Mouse (Mus musculus) myocyte (in vitro differentiated cells): ENCODE results near the gene Akr7a5. TPM values are rescaled to one million over a fixed set of nuclear protein-coding genes. Genes with fewer than 3 reads are reported as not detected.

Experiments used
- H3K27me3 ChIP-seq: one replicate; pipeline ENCODE4 v1.6.1; 2011; ENCODE audit not compliant: control insufficient read depth, insufficient read depth, insufficient read length
- H3K36me3 ChIP-seq: one replicate; pipeline ENCODE4 v1.6.1; 2011; ENCODE audit not compliant: control insufficient read depth, insufficient read depth
- H3K4me2 ChIP-seq: one replicate; pipeline ENCODE4 v1.6.1; 2011; ENCODE audit warnings: low read depth, control low read depth
- H3K4me3 ChIP-seq: one replicate; pipeline ENCODE4 v1.5.1; 2011; ENCODE audit warnings: mild to moderate bottlenecking, control low read depth, moderate library complexity
- H3K79me2 ChIP-seq: one replicate; pipeline ENCODE4 v1.6.1; 2011; ENCODE audit not compliant: control insufficient read depth, insufficient read depth
- H3ac ChIP-seq: one replicate; pipeline ENCODE4 v1.6.1; 2011; ENCODE audit not compliant: control insufficient read depth, insufficient read length
- CEBPB ChIP-seq: IDR thresholded peaks from 2 replicates; pipeline ENCODE4 v1.6.1; 2011; ENCODE audit warnings: mild to moderate bottlenecking, moderate library complexity; ENCODE audit not compliant: poor library complexity, insufficient read depth, severe bottlenecking
- E2F4 ChIP-seq: IDR thresholded peaks from one replicate; pipeline ENCODE4 v1.6.1; 2011; ENCODE audit warnings: mild to moderate bottlenecking, control low read depth, moderate library complexity; ENCODE audit not compliant: insufficient read depth
- MAX ChIP-seq: IDR thresholded peaks from one replicate; pipeline ENCODE4 v1.6.1; 2011; ENCODE audit warnings: low read depth, mild to moderate bottlenecking, control low read depth
- MYOD1 ChIP-seq, 3 experiments: IDR thresholded peaks; one replicate each; pipeline ENCODE4 v1.6.1; 2011; ENCODE audit warnings: control low read depth in 2 of 3, low read depth in 2 of 3, mild to moderate bottlenecking in 2 of 3, moderate library complexity in 1 of 3; ENCODE audit not compliant: insufficient read length in 2 of 3, control insufficient read depth in 1 of 3
- POLR2A ChIP-seq: IDR thresholded peaks from one replicate; pipeline ENCODE4 v1.6.1; 2011; ENCODE audit warnings: low read depth, mild to moderate bottlenecking, control low read depth, moderate library complexity; ENCODE audit not compliant: insufficient read length
- POLR2AphosphoS2 ChIP-seq: IDR thresholded peaks from one replicate; pipeline ENCODE4 v1.6.1; 2011; ENCODE audit warnings: low read depth, control low read depth; ENCODE audit not compliant: insufficient read length
- SRF ChIP-seq: IDR thresholded peaks from one replicate; pipeline ENCODE4 v1.6.1; 2011; ENCODE audit warnings: low read depth; ENCODE audit not compliant: control insufficient read depth, insufficient read length
- TCF12 ChIP-seq: IDR thresholded peaks from one replicate; pipeline ENCODE4 v1.6.1; 2011; ENCODE audit warnings: mild to moderate bottlenecking, control low read depth; ENCODE audit not compliant: poor library complexity, insufficient read depth, severe bottlenecking
- TCF3 ChIP-seq: IDR thresholded peaks from one replicate; pipeline ENCODE4 v1.6.1; 2011; ENCODE audit warnings: low read depth, control low read depth; ENCODE audit not compliant: insufficient read length
- USF1 ChIP-seq: IDR thresholded peaks from one replicate; pipeline ENCODE4 v1.6.1; 2011; ENCODE audit warnings: low read depth, mild to moderate bottlenecking, control low read depth, moderate library complexity
- polyA plus RNA-seq: library from polyadenylated mRNA; unstranded; fragments of >200 nt; fragmentation: generic; extraction: Trizol; gene quantifications from one replicate; pipeline ENCODE4 v1.2.1, GENCODE M21; 2012; ENCODE audit warnings: missing spikeins

The Akr7a5 gene
- polyA plus RNA-seq, 1 experiment, result 48.8 TPM

DNA sequence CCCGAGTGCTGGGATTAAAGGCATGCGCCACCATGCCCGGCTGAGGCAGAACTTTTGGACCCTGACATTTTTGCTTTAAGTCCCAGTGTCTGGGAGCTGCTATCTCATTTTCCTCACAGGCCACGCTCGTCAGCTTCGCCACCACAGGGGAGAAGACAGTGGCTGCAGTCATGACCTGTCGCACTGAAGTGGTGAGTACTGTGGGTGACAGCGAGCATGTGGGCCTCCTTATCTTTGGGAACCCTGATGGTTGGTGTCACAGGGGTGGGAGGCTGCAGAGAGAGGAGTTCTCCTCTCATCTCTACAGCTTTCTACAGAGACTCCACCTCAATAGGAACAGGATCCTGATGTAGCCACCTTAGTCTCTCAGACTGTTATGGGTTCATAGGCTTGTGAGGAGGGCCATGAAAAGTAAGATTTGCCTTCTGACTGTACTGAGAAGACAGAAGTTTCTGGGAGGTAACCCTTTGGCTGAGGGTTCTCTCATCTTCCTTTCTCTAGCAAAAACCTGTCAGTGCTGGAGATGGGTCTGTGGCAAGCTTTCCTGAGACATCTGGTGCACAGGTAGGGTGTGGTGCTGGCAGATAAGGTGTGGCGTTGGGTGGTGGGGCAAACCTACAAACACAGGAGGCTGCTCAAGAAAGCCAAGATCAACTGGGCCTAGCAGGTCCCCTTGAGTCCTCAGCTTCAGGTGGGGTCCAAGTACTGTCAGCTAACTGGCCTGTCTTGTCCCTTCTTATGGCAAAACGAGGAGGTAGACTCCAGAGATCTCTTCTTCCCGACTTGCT lies 50.4 kb downstream of the Akr7a5 start:
- Histone ChIP-seq H3K27me3 (no peaks in the 10 kb centered on the region), H3ac (no peak overlapping the region), H3K4me3 (no peak overlapping the region), H3K79me2 (no peaks in the 10 kb centered on the region), H3K36me3 (peaks cover 24% of the 10 kb centered on the region), H3K4me2 (no peak overlapping the region)
- TF ChIP-seq TCF3, result no peak
- no peak for TF ChIP-seq POLR2A
- TF ChIP-seq MYOD1 (IDR thresholded peaks at IDR 0.05; ENCODE audit: control insufficient read depth in 1 of 3, insufficient read length in 2 of 3, low read depth in 2 of 3), result no peak
- TF ChIP-seq MAX, result no peak
- TF ChIP-seq SRF, result no peak
- TF ChIP-seq POLR2AphosphoS2, result no peak
- TF ChIP-seq USF1, result no peak
- TF ChIP-seq CEBPB, result no peak
- TF ChIP-seq E2F4, result no peak

DNA sequence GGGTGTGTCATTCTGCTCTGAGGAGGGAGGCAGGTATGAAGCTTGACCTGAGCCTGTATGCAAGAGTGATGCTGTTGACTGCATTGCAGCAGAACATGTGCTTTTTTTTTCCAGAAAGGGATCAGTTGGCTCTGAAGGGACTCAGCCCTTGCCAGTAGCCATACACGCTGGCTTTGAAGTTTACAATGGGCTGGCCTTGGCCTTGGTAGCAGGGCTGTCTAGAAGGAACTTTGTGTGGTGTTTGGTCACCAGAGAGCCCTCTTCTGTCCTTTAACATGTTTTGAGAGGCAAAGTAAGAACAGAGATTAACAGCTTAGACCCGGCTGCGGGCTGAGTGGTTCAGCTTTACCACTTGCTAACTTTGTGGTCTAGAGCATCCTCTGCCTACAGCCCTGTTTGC lies 56.8 kb downstream of the Akr7a5 start:
- no peak overlapping the region for H3ac ChIP-seq
- peaks cover 22% of the 10 kb centered on the region for H3K36me3 ChIP-seq
- TF ChIP-seq MAX, result no peak
- no peak for TF ChIP-seq TCF3
- TF ChIP-seq POLR2A, result no peak
- no peak for TF ChIP-seq SRF
- no peak for TF ChIP-seq USF1
- no peak for TF ChIP-seq MYOD1 (IDR thresholded peaks at IDR 0.05; ENCODE audit: control insufficient read depth in 1 of 3, insufficient read length in 2 of 3, low read depth in 2 of 3)
- TF ChIP-seq TCF12, result no peak
- TF ChIP-seq POLR2AphosphoS2, result no peak
- H3K27me3 ChIP-seq, result no peaks in the 10 kb centered on the region
- H3K4me2 ChIP-seq, result no peak overlapping the region
- H3K79me2 ChIP-seq, result no peaks in the 10 kb centered on the region
- no peak overlapping the region for H3K4me3 ChIP-seq

Other genes with a start within 250 kb of the Akr7a5 start
- gene Htr6, start 235.2 kb upstream of the Akr7a5 start, polyA plus RNA-seq, result 0.08 TPM
- gene Nbl1, start 217.8 kb upstream of the Akr7a5 start, polyA plus RNA-seq, result 42.2 TPM
- gene Minos1, start 179.6 kb upstream of the Akr7a5 start, polyA plus RNA-seq, result 247 TPM
- 247 TPM for gene Capzb, start 117.8 kb upstream of the Akr7a5 start, polyA plus RNA-seq
- gene Pqlc2, start within 50 bp of the Akr7a5 start, polyA plus RNA-seq, result 5.6 TPM
- 115 TPM for gene Mrto4, start 41.8 kb downstream of the Akr7a5 start, polyA plus RNA-seq
- 26.1 TPM for gene Emc1, start 41.8 kb downstream of the Akr7a5 start, polyA plus RNA-seq
- gene Ubr4, start 41.9 kb downstream of the Akr7a5 start, polyA plus RNA-seq, result 130 TPM
- 12.1 TPM for gene Iffo2, start 219.8 kb downstream of the Akr7a5 start, polyA plus RNA-seq